Mouse (Mus musculus) olfactory bulb, adult 2 months (tissue): Measurements from ENCODE around the gene Zbtb45. TPM values are rescaled to one million over a fixed set of nuclear protein-coding genes. Genes with fewer than 3 reads are reported as not detected.

Experiments used
- H3K27ac ChIP-seq: fragments of 200-500 bp; 2 replicates; pipeline ENCODE4 v1.5.1; 2012; ENCODE audit warnings: low read depth, low read length; ENCODE audit not compliant: insufficient read depth
- H3K4me1 ChIP-seq: fragments of 200-500 bp; 2 replicates; pipeline ENCODE4 v1.6.1; 2012; ENCODE audit warnings: low read length; ENCODE audit not compliant: control insufficient read depth, insufficient read depth
- H3K4me3 ChIP-seq: fragments of 200-500 bp; 2 replicates; pipeline ENCODE4 v1.5.1; 2012; ENCODE audit warnings: mild to moderate bottlenecking, low read depth, low read length, moderate library complexity; ENCODE audit not compliant: insufficient read depth
- CTCF ChIP-seq: fragments of 200-500 bp; IDR thresholded peaks from 2 replicates; pipeline ENCODE4 v1.5.1; 2012; ENCODE audit warnings: low read depth, mild to moderate bottlenecking, low read length, moderate library complexity; ENCODE audit not compliant: insufficient read depth
- POLR2A ChIP-seq: fragments of 200-500 bp; IDR thresholded peaks from 2 replicates; pipeline ENCODE4 v1.6.1; 2012; ENCODE audit warnings: mild to moderate bottlenecking, low read depth, low read length, moderate library complexity; ENCODE audit not compliant: insufficient read depth
- WGBS: fragments of 180-500 bp; shearing (Covaris S2); methylation state at CpG from one replicate; pipeline ENCODE4 v1.1.7; 2018; 5-methylcytosine and 5-hydroxymethylcytosine counted together
- polyA plus RNA-seq: library from polyadenylated mRNA; stranded (reverse); fragments of >200 nt; gene quantifications from 2 replicates; pipeline ENCODE4 v1.2.4, GENCODE M21; 2012; ENCODE audit warnings: low replicate concordance; ENCODE audit not compliant: missing spikeins, insufficient read depth, insufficient read length

Zbtb45 gene
- polyA plus RNA-seq, result not detected in 2 replicates

GRCm38 (mm10) chr7:13010005-13010908 is at the start of gene Zbtb45:
Gene Zbtb45, minus strand, starts transcription at chr7:13010034.
- WGBS, result 6% methylated on average over 26 of the region's 26 CpGs
- TF ChIP-seq POLR2A (no peak), CTCF (no peak)
- H3K4me1 ChIP-seq, result peaks cover 16% of the 10 kb centered on the region
- H3K4me3 ChIP-seq, result peak within 1 kb of the TSS; percentile 80
- peak within 1 kb of the TSS; percentile 93 for H3K27ac ChIP-seq

- no peak overlapping the region for H3K27ac ChIP-seq
- no peak overlapping the region for H3K4me3 ChIP-seq
- TF ChIP-seq CTCF (no peak), POLR2A (no peak)
- WGBS, result 88% methylated on average over 9 of the region's 9 CpGs
- no peaks in the 10 kb centered on the region for H3K4me1 ChIP-seq
Measured at GRCm38 (mm10) chr7:13059536-13059935, 49.7 kb upstream of the Zbtb45 start.

- Histone ChIP-seq H3K27ac (no peak overlapping the region), H3K4me3 (no peak overlapping the region), H3K4me1 (no peaks in the 10 kb centered on the region)
- WGBS, result 57% methylated on average over 8 of the region's 8 CpGs
- TF ChIP-seq POLR2A, result no peak
- no peak for TF ChIP-seq CTCF
Measured at GRCm38 (mm10) chr7:13056913-13057700, 47.3 kb upstream of the Zbtb45 start.

GRCm38 (mm10) chr7:13054287-13055010 is 44.6 kb upstream of the Zbtb45 start, which contains the start of gene Mzf1:
Gene Mzf1, minus strand, starts transcription at chr7:13054764.
- under 1% methylated on average over 41 of the region's 41 CpGs for WGBS
- Histone ChIP-seq H3K4me1 (no peaks in the 10 kb centered on the region), H3K4me3 (peak within 1 kb of the TSS; percentile 83), H3K27ac (peak within 1 kb of the TSS; percentile 98)
- TF ChIP-seq POLR2A (peak; percentile 40), CTCF (no peak)

GRCm38 (mm10) chr7:13053961-13054286 is 44.1 kb upstream of the Zbtb45 start:
- H3K4me1 ChIP-seq, result no peaks in the 10 kb centered on the region
- peak overlapping the region; percentile 83 for H3K4me3 ChIP-seq
- peak overlapping the region; percentile 98 for H3K27ac ChIP-seq
- under 1% methylated on average over 15 of the region's 15 CpGs for WGBS
- TF ChIP-seq POLR2A (0 out of 2 replicates have a peak, but pooled peaks have one; percentile 44), CTCF (no peak)

GRCm38 (mm10) chr7:13053501-13053900 is 43.7 kb upstream of the Zbtb45 start:
- Histone ChIP-seq H3K4me3 (no peak overlapping the region), H3K27ac (no peak overlapping the region), H3K4me1 (no peaks in the 10 kb centered on the region)
- TF ChIP-seq POLR2A, result no peak
- no peak for TF ChIP-seq CTCF
- 95% methylated on average over 2 of the region's 2 CpGs for WGBS

GRCm38 (mm10) chr7:13053001-13053400 is 43.2 kb upstream of the Zbtb45 start:
- H3K4me3 ChIP-seq, result no peak overlapping the region
- H3K4me1 ChIP-seq, result no peaks in the 10 kb centered on the region
- WGBS, result 88% methylated on average over 13 of the region's 13 CpGs
- H3K27ac ChIP-seq, result no peak overlapping the region
- TF ChIP-seq POLR2A (no peak), CTCF (no peak)

GRCm38 (mm10) chr7:13046084-13046483 is 36.2 kb upstream of the Zbtb45 start:
- 5% methylated on average over 2 of the region's 2 CpGs for WGBS
- TF ChIP-seq CTCF (no peak), POLR2A (no peak)

More at GRCm38 (mm10) chr7:13046084-13046483, 36.2 kb upstream of the Zbtb45 start:
- H3K27ac ChIP-seq, result no peak overlapping the region
- peaks cover 15% of the 10 kb centered on the region for H3K4me1 ChIP-seq
- H3K4me3 ChIP-seq, result no peak overlapping the region
